Mouse (Mus musculus) liver, adult 2 months (tissue): ENCODE measurements around the gene Trpv4.

Experiments
- CTCF ChIP-seq: fragments of 200-500 bp; IDR thresholded peaks from 2 replicates; pipeline ENCODE4 v1.5.1; 2011; ENCODE audit warnings: low read depth, low read length, control low read depth
- POLR2A ChIP-seq: fragments of 200-500 bp; IDR thresholded peaks from 2 replicates; pipeline ENCODE4 v1.6.1; 2011; ENCODE audit warnings: low read length, control low read depth; ENCODE audit not compliant: insufficient read depth; ENCODE audit errors: extremely low read depth

- TF ChIP-seq POLR2A (no peak), CTCF (no peak)
These were observed 10.8 kb upstream of the Trpv4 start for GRCm38 (mm10) chr5:114669014-114669413.
